Mouse (Mus musculus) liver, adult 2 months (tissue): ENCODE measurements around the gene Pik3cb.

Experiments used
- CTCF ChIP-seq: fragments of 200-500 bp; IDR thresholded peaks from 2 replicates; pipeline ENCODE4 v1.5.1; 2011; ENCODE audit warnings: low read depth, low read length, control low read depth
- POLR2A ChIP-seq: fragments of 200-500 bp; IDR thresholded peaks from 2 replicates; pipeline ENCODE4 v1.6.1; 2011; ENCODE audit warnings: low read length, control low read depth; ENCODE audit not compliant: insufficient read depth; ENCODE audit errors: extremely low read depth

DNA sequence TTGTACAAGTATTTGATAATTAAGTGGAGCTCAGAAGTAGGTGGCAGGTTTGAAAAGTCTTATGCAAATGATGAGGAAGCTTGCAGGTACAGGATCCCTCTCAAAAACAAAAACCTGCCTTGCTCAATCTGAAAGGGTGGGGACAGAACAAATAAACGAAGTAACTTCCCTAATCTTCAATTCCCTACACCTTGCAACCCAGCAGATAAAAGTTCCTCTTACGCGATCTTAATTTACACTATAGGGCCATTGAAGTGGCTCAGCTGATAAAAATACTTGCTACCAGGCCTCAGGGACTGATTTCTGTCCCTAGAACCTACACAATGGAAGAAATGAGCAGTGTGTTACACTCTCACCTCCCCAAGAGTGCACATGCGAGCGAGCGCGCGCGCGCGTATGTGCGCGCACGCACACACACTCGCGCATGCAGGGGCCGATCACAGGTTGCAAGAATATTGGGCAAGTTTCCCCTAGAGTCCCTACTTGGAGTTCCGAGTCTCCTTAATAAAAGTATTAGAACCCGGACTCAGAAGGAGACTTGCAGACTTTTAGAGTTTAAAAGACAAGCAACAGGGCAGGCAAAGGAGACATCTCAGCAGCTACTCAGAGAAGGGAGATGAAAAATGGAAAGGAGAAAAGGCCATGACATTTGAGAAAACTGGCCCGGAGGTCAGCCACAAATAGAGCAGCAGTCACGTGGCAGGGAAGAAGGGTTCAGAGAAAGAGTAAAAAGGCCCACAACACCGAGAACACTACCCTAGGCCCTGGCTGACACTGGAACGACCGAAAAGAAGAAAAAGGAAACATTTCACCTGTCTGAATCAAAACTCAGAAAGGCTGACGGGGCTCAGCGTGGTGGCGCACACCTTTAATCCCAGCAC, 6.7 kb upstream of the Pik3cb start:
- TF ChIP-seq POLR2A, result no peak
- TF ChIP-seq CTCF, result no peak
